Mouse (Mus musculus) spleen, postnatal 14 days (tissue): ENCODE measurements around the gene Armc9.

Experiments
- DNase-seq, 2 experiments: peaks; one replicate each; pipeline ENCODE4 v3.0.0; 2021 to 2022; ENCODE audit warnings: low spot score in 2 of 2

Armc9 gene

GRCm38 (mm10) chr1:86281781-86282536, 127.4 kb downstream of the Armc9 start:
- no peak for DNase-seq

DNA sequence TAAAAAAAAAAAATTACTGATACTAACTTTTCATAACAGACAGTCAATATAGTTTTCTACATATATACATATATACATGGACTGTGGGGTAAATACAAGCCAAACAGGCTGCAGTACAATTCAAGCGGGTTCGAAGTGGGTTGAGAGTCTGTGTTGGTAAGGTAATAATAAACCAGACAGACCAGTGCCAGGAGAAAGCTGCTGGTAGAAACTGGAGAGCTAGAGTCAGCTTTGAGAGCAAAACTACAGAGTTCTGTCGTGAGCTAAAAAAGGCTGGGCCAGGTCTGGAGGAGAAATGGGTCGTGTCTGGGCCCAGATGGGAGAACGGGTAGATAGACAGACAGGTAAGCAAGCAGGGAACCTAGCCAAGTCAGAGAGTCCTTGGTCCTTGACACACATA, 129.5 kb downstream of the Armc9 start:
- DNase-seq, result no peak

- no peak for DNase-seq
These were observed 130.7 kb downstream of the Armc9 start for GRCm38 (mm10) chr1:86285295-86285694.

DNA sequence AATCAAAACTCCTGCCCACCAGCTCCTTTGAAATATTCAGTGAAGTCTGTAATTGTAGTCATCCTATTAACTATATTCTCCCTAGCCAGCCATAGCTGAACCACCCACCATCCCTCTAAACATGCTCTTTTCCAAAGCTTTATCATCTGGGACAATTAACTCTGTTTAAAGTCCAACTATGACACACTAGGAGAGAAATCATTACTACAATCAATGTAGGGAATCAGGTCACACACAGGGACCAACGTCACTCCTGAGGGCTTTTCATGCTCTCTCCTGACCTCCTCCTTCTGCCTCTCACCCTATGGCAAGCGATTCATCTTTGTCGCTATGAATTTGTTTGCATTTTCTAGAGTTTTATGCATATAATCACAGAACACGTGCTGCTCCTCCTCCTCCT, 132.9 kb downstream of the Armc9 start:
- no peak for DNase-seq

- DNase-seq, result no peak
These were observed 135.9 kb downstream of the Armc9 start for GRCm38 (mm10) chr1:86290452-86290851.

GRCm38 (mm10) chr1:86293091-86293490, 138.5 kb downstream of the Armc9 start:
- DNase-seq, result no peak

DNA sequence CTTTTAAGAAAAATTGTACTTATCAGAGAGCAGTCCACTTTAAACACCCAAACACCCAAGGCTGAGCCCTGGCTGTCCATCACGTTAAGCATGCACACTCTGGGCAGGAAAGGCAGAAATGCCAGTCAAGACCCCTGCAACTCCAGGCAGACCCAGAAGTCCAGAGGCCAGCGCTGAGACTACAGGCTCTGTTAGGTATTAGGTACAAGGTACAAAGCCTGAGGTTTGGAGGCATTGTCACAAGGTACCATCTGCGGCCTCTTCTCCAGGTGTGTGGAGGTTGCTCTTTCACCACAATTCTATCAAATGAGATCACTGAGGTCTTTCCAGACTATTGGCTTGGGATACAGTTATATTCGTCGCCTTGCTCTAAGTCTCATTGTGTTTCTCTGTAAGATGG, 139.3 kb downstream of the Armc9 start:
- no peak for DNase-seq

- DNase-seq, result no peak
These were observed 139.9 kb downstream of the Armc9 start for GRCm38 (mm10) chr1:86294472-86294871.

DNA sequence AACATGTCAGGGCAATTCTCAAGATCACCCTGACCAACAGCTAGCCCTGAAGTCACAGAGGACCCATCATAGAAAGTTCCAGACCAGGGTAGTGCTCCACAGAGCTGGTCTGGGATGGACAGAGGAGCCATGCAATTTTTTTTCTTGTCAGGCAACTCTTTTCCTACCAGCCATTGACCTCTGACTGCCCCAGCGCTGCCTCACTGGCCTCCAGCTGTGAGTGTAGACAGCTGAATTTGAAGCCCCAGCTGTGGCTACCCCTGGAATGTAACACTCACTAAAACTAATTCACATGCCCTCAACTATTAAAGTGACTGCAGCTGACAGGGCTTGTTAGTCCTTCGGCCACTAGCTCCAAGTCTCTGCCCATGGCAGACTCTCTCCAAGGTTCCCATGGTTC, 145.5 kb downstream of the Armc9 start:
- DNase-seq, result no peak

DNA sequence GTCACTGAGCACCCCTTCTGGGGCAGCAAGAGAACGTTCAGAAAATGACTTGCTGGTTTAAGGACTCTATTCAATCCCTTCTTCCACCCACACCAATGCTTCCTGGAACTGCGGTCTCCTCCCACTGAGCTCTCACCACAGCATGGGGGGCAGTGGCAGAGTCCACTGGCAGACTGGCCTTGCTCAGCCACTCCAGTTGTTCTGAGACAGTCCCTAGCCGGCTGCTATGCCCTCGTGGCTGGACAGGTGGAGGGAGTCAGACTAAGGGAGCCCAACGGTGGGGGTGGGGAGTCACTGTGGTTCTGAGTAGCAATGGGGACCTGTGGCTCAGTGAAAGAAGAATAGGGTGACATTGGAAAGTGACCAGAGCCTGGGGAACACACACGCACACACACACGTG, 146.2 kb downstream of the Armc9 start:
- DNase-seq, result no peak

DNA sequence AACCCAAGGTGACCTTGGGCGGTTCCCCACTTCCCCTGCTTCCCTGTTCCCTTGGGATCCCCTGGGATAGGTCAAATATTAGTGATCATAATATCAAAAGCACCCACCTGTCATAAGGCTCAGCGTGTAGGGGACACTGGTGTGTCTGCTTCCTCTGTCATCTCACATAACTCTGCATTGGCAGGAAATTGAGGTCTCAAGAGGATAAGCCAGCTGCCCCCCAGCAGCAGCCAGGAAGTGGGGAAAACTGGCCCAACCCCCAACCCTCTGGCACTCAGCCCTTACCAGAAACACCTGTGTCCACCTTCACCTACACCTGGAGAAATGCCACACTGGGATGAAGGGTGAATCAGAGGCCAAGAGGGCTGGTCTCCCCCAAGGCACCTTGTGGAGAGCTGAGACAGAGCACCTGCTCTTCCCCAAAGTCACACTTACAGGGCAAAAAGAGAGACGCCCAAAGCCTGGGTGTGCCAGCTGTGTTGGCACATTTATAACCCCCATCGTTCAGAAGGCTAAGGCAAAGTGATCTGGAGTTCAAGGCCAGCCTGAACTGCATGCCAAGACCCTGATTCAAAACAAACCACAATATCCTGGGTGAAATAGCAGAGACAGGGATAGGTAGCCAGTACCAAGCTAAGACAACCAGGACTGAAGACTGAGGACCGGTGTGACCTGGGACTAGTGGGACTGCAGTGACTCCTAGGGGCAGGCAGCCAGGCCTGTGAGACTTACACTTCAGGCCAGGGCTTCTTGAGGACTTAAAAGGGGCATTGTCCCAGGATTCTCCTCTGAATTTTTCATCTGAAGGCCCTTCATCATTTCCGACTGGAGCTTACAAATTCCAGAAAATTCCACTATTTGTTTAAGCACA, 146.9 kb downstream of the Armc9 start:
- DNase-seq, result peak in 1 of 2 experiments; percentile 22

DNA sequence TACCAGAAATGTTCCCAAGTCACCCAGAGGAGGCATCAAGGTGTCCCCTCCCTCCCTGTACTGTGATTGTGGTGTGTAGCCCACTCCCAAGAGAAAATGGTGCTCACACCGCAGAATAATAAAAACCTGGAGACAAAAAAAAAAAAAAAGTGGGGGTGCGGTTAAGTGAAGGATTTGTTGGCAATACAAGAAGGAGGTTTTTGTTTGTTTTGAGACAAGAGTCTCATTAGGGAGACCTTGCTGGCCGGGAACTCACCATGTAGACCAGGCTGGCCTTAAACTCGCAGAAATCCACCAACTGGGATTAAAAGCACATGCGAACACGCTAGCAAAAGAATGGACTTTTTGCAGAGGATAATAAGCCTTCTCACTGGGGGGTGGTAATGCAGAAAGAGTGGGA, 148.0 kb downstream of the Armc9 start, which contains the start of gene B3gnt7:
TSS of gene B3gnt7 (plus strand) at position 301 of the 400 bp plus-strand sequence.
- DNase-seq, result no peak

DNA sequence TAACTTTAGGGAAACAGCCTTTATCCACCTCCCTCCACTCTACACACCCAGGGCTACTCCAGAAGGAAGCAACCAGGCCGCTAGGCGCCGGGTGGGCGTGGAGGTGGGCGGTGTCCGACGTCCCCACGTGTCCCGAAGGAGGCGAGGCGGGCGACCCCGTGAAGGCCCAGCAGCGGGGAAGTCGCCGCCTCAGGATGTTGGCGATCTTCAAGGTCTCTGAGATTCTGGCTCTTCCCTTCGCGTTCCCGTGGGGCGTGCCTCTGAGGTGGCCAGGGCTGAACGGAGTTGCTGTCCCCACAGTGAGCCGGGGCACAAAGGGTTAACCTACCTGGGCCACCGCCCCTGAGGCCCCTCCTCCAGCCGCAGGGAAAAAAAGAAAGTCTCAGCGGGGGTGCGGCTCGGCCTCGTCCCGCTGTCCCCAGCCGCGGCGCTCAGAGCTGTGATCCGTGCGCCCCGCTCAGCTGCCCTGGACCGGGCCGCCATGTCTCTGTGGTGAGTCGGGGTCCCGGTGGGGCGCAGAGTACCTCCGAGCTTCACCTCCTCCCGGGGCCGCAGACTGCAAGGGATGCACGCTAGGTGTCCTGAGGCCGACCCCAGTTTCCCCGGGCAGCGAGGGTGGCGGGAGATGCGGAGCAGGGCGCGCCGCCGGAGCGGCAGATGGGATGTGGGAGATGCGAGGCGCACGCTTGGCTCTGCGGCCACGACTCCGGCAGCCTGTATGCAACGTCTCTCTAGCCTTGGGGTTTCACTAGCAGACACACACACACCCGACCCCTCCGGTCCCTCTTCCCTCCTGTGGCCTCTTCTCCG, 148.7 kb downstream of the Armc9 start:
- DNase-seq, result no peak

- no peak for DNase-seq
These were observed 149.3 kb downstream of the Armc9 start for GRCm38 (mm10) chr1:86303873-86304250.

- DNase-seq, result no peak
These were observed 152.1 kb downstream of the Armc9 start for GRCm38 (mm10) chr1:86306686-86307085.

DNA sequence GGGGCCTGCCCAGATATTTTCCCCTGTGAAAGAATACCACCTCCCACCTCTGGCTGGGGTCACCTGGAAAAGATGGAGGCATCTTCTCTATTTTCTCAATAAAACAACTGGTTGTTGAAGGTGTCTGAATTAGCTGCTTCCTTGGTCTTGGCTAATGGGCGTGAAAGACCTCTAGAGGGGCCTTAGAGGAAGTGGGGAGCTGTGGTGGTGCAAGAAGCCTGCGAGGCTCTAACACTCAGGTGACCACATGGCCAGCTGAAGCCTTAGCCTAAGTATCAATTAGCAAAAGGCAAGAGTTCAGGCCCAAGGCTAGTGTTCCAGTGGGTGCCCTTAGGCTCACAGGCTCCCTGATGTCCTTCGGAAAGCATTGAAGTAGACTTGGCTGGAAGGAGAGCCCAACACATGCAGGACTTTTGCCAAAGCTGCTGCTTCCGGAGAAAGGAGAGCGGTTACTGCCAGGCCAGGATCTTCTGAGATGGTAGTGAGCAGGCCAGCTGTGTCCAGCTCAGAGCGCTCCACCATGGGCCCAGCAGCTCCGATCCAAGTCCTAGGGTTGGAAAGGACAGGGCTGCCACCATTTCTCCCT, 152.7 kb downstream of the Armc9 start:
- DNase-seq, result no peak

DNA sequence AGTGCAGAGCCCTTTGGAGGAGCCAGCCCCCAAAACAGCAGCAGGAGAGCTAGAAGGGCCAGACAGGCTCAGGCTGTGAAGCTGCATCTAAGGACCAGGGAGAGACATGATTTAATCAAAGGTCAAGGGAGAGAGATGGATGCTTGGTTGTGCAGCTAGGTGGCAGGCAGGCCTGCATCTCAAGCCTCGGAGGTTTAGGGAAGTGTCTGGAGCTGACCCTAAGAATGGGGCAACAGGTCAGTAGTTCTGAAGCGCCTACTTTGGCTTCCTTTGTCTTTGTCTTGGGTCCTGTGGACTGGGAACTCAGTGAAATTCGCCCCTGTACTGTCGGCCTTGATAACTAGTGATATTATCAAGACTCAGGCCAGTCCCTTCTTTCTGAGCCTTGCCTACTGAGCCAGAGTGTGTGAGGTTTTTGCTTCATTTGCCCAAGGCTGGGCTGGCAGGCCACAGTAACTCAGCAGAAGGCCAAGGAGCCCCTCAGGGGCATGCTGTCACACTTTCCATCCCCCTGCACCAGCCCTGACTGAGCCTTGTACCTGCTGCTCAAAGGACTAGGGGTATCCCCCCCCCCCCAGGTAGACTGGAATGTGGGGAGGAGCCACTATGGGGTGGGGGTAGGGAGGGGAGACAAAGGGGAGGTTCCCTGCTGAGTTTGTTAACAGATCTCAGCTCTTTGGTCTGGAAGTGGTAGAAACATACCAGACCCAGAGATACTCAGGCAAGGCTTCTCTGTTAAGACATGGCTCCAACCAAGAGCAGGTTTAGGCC, 153.5 kb downstream of the Armc9 start:
- DNase-seq, result no peak

GRCm38 (mm10) chr1:86309270-86309833, 154.8 kb downstream of the Armc9 start:
- no peak for DNase-seq

- no peak for DNase-seq
These were observed 156.1 kb downstream of the Armc9 start for GRCm38 (mm10) chr1:86310536-86311310.

- DNase-seq, result no peak
These were observed 157.0 kb downstream of the Armc9 start for GRCm38 (mm10) chr1:86311467-86312005.
